ENCODE assay signal across 9 mouse cellular contexts in the genomic region with DNA sequence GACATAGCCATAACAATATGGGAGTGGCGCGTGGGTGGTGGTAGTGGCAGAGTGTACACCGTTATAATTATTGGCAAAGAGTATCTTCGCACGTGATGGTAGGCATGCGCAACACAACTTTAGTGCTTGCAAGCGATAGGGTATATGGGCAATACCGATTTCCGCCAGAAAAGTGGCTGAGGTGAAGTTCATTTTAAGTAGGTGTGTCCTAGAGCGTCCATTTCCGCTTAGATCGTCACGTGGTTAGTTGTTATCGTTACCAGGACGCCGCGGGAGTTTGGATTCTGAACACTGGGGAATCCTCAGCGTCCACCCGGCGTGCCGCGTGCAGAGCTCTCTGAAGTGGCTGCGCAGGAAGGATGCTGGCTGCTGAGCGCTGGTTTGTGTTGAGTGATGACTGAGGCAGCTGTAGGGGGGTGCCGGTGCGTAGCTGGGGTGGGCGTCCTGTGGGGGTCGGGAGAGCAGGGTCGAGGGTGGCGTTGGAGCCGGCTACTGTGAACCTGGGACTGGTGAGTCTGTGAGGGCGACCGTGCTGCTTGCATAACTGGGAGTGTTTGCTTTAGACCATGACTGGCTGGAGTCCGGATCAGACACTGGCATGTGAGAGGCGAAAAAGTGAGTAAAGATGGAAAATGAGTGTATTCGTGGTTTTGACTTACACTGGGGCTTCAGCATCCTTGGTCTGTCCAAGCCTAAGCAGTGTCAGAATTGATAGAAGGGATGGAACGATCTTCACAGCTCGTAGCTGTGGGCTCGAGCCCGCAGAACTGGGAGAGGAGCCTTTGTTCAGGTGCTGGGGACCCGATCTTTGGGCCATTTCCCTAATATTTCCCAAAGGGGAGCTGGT. TPM values are rescaled to one million over a fixed set of nuclear protein-coding genes. Genes with fewer than 3 reads are reported as not detected.
A peak's percentile ranks its signal among the peaks of the same experiment; 100 is the strongest.
DNase-seq lines count a peak whose midpoint lies in the region; ATAC-seq and TF ChIP-seq lines count a peak whose summit lies in the region.
"Had no signal": no experiment of that assay in that cellular context is flagged by ENCODE, and none has a peak within 500 bp of the region (broad histone marks: within the 10 kb centered on the region; RNA-seq: fewer than 3 reads in every experiment).

A gene (plus strand): TSS at position 274 of the 847 bp plus-strand sequence.

- H3K27me3 ChIP-seq in forebrain, embryonic 11.5 days (ENCODE audit: control insufficient read depth, insufficient read depth, low read length), result no peaks in the 10 kb centered on the region
- 0 out of 2 replicates have a peak, but pooled peaks cover 4% of the 10 kb centered on the region for H3K27me3 ChIP-seq in heart, embryonic 16.5 days (ENCODE audit: control insufficient read depth, insufficient read depth, low read length)
- no peaks in the 10 kb centered on the region for H3K27me3 ChIP-seq in midbrain, postnatal 0 days (ENCODE audit: insufficient read depth, low read length)
- 0 out of 2 replicates have a peak, but pooled peaks cover 5% of the 10 kb centered on the region for H3K27me3 ChIP-seq in stomach, embryonic 15.5 days (replicated peaks)

- H3K9me3 ChIP-seq in forebrain, embryonic 11.5 days (ENCODE audit: control insufficient read depth, low read length), result no peaks in the 10 kb centered on the region
- no peaks in the 10 kb centered on the region for H3K9me3 ChIP-seq in heart, embryonic 16.5 days (replicated peaks; ENCODE audit: control insufficient read depth, low read length)
- H3K9me3 ChIP-seq in midbrain, postnatal 0 days (ENCODE audit: low read length), result no peaks in the 10 kb centered on the region
- H3K9me3 ChIP-seq in stomach, embryonic 15.5 days, result no peaks in the 10 kb centered on the region

- peak within 1 kb of the TSS; percentile 41 for H3K4me3 ChIP-seq in forebrain, embryonic 11.5 days (ENCODE audit: low read depth, low read length)
- H3K4me3 ChIP-seq in heart, embryonic 16.5 days (ENCODE audit: low read length), result peak within 1 kb of the TSS; percentile 35
- H3K4me3 ChIP-seq in midbrain, postnatal 0 days (ENCODE audit: low read depth, low read length), result peak within 1 kb of the TSS; percentile 35
- H3K4me3 ChIP-seq in stomach, embryonic 15.5 days (replicated peaks), result peak within 1 kb of the TSS; percentile 30

- DNase-seq in spleen, postnatal 36 days (ENCODE audit: low spot score in 2 of 2), result peak; percentile 2 to 17
- DNase-seq in spleen, postnatal 14 days (ENCODE audit: low spot score in 2 of 2), result no peak
- DNase-seq in forebrain, embryonic 11.5 days (ENCODE audit: low spot score), result peak; percentile 80
- peak; percentile 74 for DNase-seq in kidney, postnatal 10 days
- peak; percentile 25 for DNase-seq in liver
- peak; percentile 84 for DNase-seq in midbrain, postnatal 0 days (ENCODE audit: low spot score)

- ATAC-seq in forebrain, embryonic 11.5 days (replicated peaks; ENCODE audit: low FRiP score), result peak; percentile 85
- peak; percentile 85 for ATAC-seq in heart, embryonic 16.5 days (replicated peaks; ENCODE audit: extremely low read depth, insufficient read depth, low FRiP score)
- ATAC-seq in midbrain, postnatal 0 days (ENCODE audit: low FRiP score), result peak; percentile 93
- ATAC-seq in stomach, embryonic 15.5 days (ENCODE audit: insufficient read depth, low FRiP score, low read depth), result peak; percentile 79

- WGBS in forebrain, embryonic 11.5 days, result 16% methylated on average over 41 of the region's 41 CpGs
- WGBS in heart, embryonic 16.5 days, result 15% methylated on average over 41 of the region's 41 CpGs
- WGBS in midbrain, postnatal 0 days, result 21% methylated on average over 41 of the region's 41 CpGs
- 16% methylated on average over 41 of the region's 41 CpGs for WGBS in stomach, embryonic 15.5 days

- H3K27ac ChIP-seq in forebrain, embryonic 11.5 days (ENCODE audit: low read depth, low read length), result no peak within 1 kb of the TSS
- H3K27ac ChIP-seq in heart, embryonic 16.5 days (ENCODE audit: low read length), result no peak within 1 kb of the TSS
- H3K27ac ChIP-seq in midbrain, postnatal 0 days (ENCODE audit: low read depth, low read length), result no peak within 1 kb of the TSS
- no peak within 1 kb of the TSS for H3K27ac ChIP-seq in stomach, embryonic 15.5 days

- peak; percentile 34 for TF ChIP-seq CTCF in midbrain, postnatal 0 days (IDR thresholded peaks at IDR 0.05)

- no peaks in the 10 kb centered on the region for H3K36me3 ChIP-seq in forebrain, embryonic 11.5 days (ENCODE audit: control insufficient read depth, insufficient read depth, low read length)
- no peaks in the 10 kb centered on the region for H3K36me3 ChIP-seq in heart, embryonic 16.5 days (ENCODE audit: control insufficient read depth, insufficient read depth)
- H3K36me3 ChIP-seq in midbrain, postnatal 0 days (ENCODE audit: insufficient read depth, low read length), result no peaks in the 10 kb centered on the region
- no peaks in the 10 kb centered on the region for H3K36me3 ChIP-seq in stomach, embryonic 15.5 days

- H3K4me2 ChIP-seq in forebrain, embryonic 11.5 days (ENCODE audit: low read depth, low read length, severe bottlenecking), result peak within 1 kb of the TSS; percentile 79
- peak within 1 kb of the TSS; percentile 60 for H3K4me2 ChIP-seq in heart, embryonic 16.5 days (ENCODE audit: low read depth, low read length)
- H3K4me2 ChIP-seq in midbrain, postnatal 0 days (ENCODE audit: low read depth, low read length, poor library complexity, severe bottlenecking), result peak within 1 kb of the TSS; percentile 72
- peak within 1 kb of the TSS; percentile 71 for H3K4me2 ChIP-seq in stomach, embryonic 15.5 days

- peak within 1 kb of the TSS; percentile 64 for H3K9ac ChIP-seq in forebrain, embryonic 11.5 days (ENCODE audit: low read length)
- H3K9ac ChIP-seq in heart, embryonic 16.5 days (ENCODE audit: low read length), result no peak within 1 kb of the TSS
- no peak within 1 kb of the TSS for H3K9ac ChIP-seq in midbrain, postnatal 0 days (replicated peaks; ENCODE audit: low read length, poor library complexity, severe bottlenecking)
- H3K9ac ChIP-seq in stomach, embryonic 15.5 days, result no peak within 1 kb of the TSS

- peaks cover 8% of the 10 kb centered on the region; the same call in 1 of the 2 replicates for H3K4me1 ChIP-seq in forebrain, embryonic 11.5 days (replicated peaks; ENCODE audit: control insufficient read depth, insufficient read depth, low read length)
- peaks cover 6% of the 10 kb centered on the region; the same call in 1 of the 2 replicates for H3K4me1 ChIP-seq in heart, embryonic 16.5 days (ENCODE audit: control insufficient read depth, insufficient read depth, low read length)
- no peaks in the 10 kb centered on the region for H3K4me1 ChIP-seq in midbrain, postnatal 0 days (ENCODE audit: insufficient read depth, low read length)
- H3K4me1 ChIP-seq in stomach, embryonic 15.5 days, result 0 out of 2 replicates have a peak, but pooled peaks cover 3% of the 10 kb centered on the region

RNA-seq across cellular contexts. Expression of the gene that starts here (rescaled TPM):
- 0.92 and 1.0 TPM in 2 replicates for polyA plus RNA-seq in forebrain, embryonic 11.5 days (2014; fragmentation: Nextera tagmentation; extraction: Ambion mirVana)
- polyA plus RNA-seq in heart, embryonic 16.5 days (2015; fragmentation: Nextera tagmentation; extraction: Ambion mirVana), result not detected in 2 replicates
- 1.3 and 1.6 TPM in 2 replicates for total RNA-seq in midbrain, postnatal 0 days (2014; rRNA removed)
- 0.23 and 0.49 TPM in 2 replicates for polyA plus RNA-seq in midbrain, postnatal 0 days (2015; fragmentation: Nextera tagmentation; extraction: Ambion mirVana)
- polyA plus RNA-seq in stomach, embryonic 15.5 days (2015; fragmentation: Nextera tagmentation; extraction: Ambion mirVana), result not detected in 2 replicates
- total RNA-seq: MEL had no signal

Comparison
In these comparisons a context has a peak if more than half of its experiments do, and no peak if none do; other contexts are left out.
1. DNase-seq: peak in spleen, postnatal 36 days (2 of 2), forebrain, embryonic 11.5 days (single experiment), kidney, postnatal 10 days (single experiment), liver (single experiment) and midbrain, postnatal 0 days (single experiment); none in spleen, postnatal 14 days (0 of 2).
2. Peak in ATAC-seq, H3K4me3 ChIP-seq and H3K4me2 ChIP-seq in heart, embryonic 16.5 days; RNA of the gene not detected or under 1 TPM.
3. Peak in ATAC-seq, H3K4me3 ChIP-seq and H3K4me2 ChIP-seq in stomach, embryonic 15.5 days; RNA of the gene not detected or under 1 TPM.
4. Peak in every context shown above with its lines, with median percentiles within 50 percentile points of each other: ATAC-seq, H3K4me2 ChIP-seq and H3K4me3 ChIP-seq.